ENCODE assay signal across 8 mouse cellular contexts in the genomic region with DNA sequence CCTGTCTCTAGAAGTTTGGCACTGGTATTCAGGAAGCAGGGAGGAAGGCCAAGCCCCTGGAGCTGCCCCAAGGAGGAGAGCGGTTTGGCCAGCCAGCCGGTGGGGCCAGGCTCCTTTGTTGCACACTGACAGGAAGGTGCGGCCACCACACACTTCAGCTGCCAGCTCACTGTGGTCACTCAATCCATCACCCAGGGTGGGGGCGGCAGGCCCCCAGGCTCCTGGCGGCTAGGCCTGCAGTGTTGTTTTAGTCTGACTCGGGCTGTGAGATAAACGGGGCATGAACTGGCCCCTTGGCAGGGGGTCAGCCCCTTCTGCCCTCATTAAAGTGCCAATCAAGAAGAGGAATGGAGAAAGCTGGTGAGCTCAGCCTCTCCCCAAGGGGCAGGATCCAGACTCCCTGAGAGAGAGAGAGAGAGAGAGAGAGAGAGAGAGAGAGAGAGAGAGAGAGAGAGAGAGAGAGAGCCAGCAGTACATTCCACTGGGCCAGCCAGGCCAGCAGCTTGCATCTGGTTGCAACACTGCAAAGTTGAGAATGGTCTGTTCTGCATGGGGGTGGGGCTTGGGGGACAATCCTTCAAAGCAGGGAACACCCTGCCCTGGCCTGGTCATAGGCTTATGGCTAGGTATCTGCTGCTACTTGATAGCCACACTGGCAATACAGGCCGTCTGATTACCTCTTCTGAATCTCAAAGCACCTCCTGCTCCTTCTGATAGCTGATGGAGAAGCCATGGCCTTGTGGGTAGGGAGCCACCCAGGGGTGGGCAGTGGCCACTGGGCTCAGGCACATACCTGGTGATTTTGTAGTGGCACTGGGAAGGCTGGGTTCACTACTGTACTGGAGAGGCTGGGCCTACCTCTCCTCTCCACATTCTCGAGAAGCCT. TPM values are rescaled to one million over a fixed set of nuclear protein-coding genes. Genes with fewer than 3 reads are reported as not detected.
DNase-seq lines count a peak whose midpoint lies in the region; ATAC-seq and TF ChIP-seq lines count a peak whose summit lies in the region.

No protein-coding gene starts in this region.

- TF ChIP-seq CTCF in layer of hippocampus, adult 2 months (conservative IDR thresholded peaks at IDR 0.05) = no peak

- no peaks in the 10 kb centered on the region for H3K27me3 ChIP-seq in embryonic facial prominence, embryonic 14.5 days (replicated peaks; ENCODE audit: control insufficient read depth, insufficient read depth, low read length)
- no peaks in the 10 kb centered on the region for H3K27me3 ChIP-seq in heart, embryonic 12.5 days (replicated peaks)
- H3K27me3 ChIP-seq in kidney, embryonic 14.5 days (ENCODE audit: control insufficient read depth, insufficient read depth, low read length) = no peaks in the 10 kb centered on the region

- H3K4me3 ChIP-seq in layer of hippocampus, adult 2 months = no peak overlapping the region
- no peak overlapping the region for H3K4me3 ChIP-seq in embryonic facial prominence, embryonic 14.5 days (ENCODE audit: low read depth, low read length)
- no peak overlapping the region for H3K4me3 ChIP-seq in heart, embryonic 12.5 days
- no peak overlapping the region for H3K4me3 ChIP-seq in kidney, embryonic 14.5 days (ENCODE audit: low read length)

- no peaks in the 10 kb centered on the region for H3K36me3 ChIP-seq in embryonic facial prominence, embryonic 14.5 days (ENCODE audit: control insufficient read depth, insufficient read depth, low read length)
- H3K36me3 ChIP-seq in heart, embryonic 12.5 days = no peaks in the 10 kb centered on the region
- H3K36me3 ChIP-seq in kidney, embryonic 14.5 days (ENCODE audit: control insufficient read depth, insufficient read depth, low read length) = no peaks in the 10 kb centered on the region

- no peak overlapping the region for H3K4me2 ChIP-seq in embryonic facial prominence, embryonic 14.5 days (ENCODE audit: low read depth, low read length)
- peak overlapping the region; percentile 3; the same call in 1 of the 2 replicates for H3K4me2 ChIP-seq in heart, embryonic 12.5 days
- H3K4me2 ChIP-seq in kidney, embryonic 14.5 days (replicated peaks; ENCODE audit: low read depth, low read length) = no peak overlapping the region

- peaks cover 18% of the 10 kb centered on the region for H3K4me1 ChIP-seq in embryonic facial prominence, embryonic 14.5 days (ENCODE audit: control insufficient read depth, insufficient read depth, low read length)
- peaks cover 39% of the 10 kb centered on the region for H3K4me1 ChIP-seq in heart, embryonic 12.5 days (replicated peaks)
- H3K4me1 ChIP-seq in kidney, embryonic 14.5 days (ENCODE audit: control insufficient read depth, insufficient read depth, low read length) = peaks cover 25% of the 10 kb centered on the region

- no peak overlapping the region for H3K9ac ChIP-seq in embryonic facial prominence, embryonic 14.5 days (ENCODE audit: low read depth, low read length)
- H3K9ac ChIP-seq in heart, embryonic 12.5 days = peak overlapping the region; percentile 25; the same call in 1 of the 2 replicates
- H3K9ac ChIP-seq in kidney, embryonic 14.5 days (ENCODE audit: low read depth, low read length) = 0 out of 2 replicates have a peak overlapping the region, but pooled peaks have one; percentile 28

- no peaks in the 10 kb centered on the region for H3K9me3 ChIP-seq in embryonic facial prominence, embryonic 14.5 days (ENCODE audit: control insufficient read depth, low read length)
- no peaks in the 10 kb centered on the region for H3K9me3 ChIP-seq in heart, embryonic 12.5 days (replicated peaks)
- no peaks in the 10 kb centered on the region for H3K9me3 ChIP-seq in kidney, embryonic 14.5 days (ENCODE audit: control insufficient read depth, low read length)

- no peak overlapping the region for H3K27ac ChIP-seq in layer of hippocampus, adult 2 months
- H3K27ac ChIP-seq in embryonic facial prominence, embryonic 14.5 days (replicated peaks; ENCODE audit: low read depth, low read length) = peak overlapping the region; percentile 28; the same call in 1 of the 2 replicates
- H3K27ac ChIP-seq in heart, embryonic 12.5 days (ENCODE audit: poor library complexity, severe bottlenecking) = peak overlapping the region; percentile 73
- peak overlapping the region; percentile 75; the same call in 1 of the 2 replicates for H3K27ac ChIP-seq in kidney, embryonic 14.5 days (ENCODE audit: low read depth, low read length)

- DNase-seq in layer of hippocampus, postnatal 10 days (ENCODE audit: low spot score in 2 of 2) = peak; percentile 38 to 45
- DNase-seq in layer of hippocampus, adult 2 months (ENCODE audit: low spot score in 2 of 2) = no peak
- peak; percentile 69 for DNase-seq in embryonic facial prominence, embryonic 14.5 days (ENCODE audit: low spot score)
- DNase-seq in lung, postnatal 10 days = peak; percentile 87
- DNase-seq in ovary, postnatal 14 days (ENCODE audit: low spot score) = peak; percentile 67
- DNase-seq in thymus, postnatal 10 days (ENCODE audit: low spot score in 2 of 2) = no peak

- 28% methylated on average over 9 of the region's 9 CpGs for WGBS in embryonic facial prominence, embryonic 14.5 days
- 9% methylated on average over 9 of the region's 9 CpGs for WGBS in heart, embryonic 12.5 days
- 8% methylated on average over 9 of the region's 9 CpGs for WGBS in kidney, embryonic 14.5 days

- ATAC-seq in embryonic facial prominence, embryonic 14.5 days (ENCODE audit: low read depth) = peak; percentile 81
- peak; percentile 83 for ATAC-seq in heart, embryonic 12.5 days (ENCODE audit: insufficient number of reproducible peaks, low FRiP score)
- ATAC-seq in kidney, embryonic 14.5 days (ENCODE audit: low FRiP score, low TSS enrichment) = peak; percentile 95

RNA-seq across cellular contexts. Expression of a gene that starts 57.1 kb away (rescaled TPM):
- total RNA-seq in layer of hippocampus, postnatal 10 days (2021) = 10 to 100 TPM; 23.2 to 23.3 TPM
- 10 to 100 TPM; 26.7 to 29.0 TPM for total RNA-seq in layer of hippocampus, adult 2 months (2021)
- 66.8 and 67.4 TPM in 2 replicates for polyA plus RNA-seq in embryonic facial prominence, embryonic 14.5 days (2014; fragmentation: Nextera tagmentation; extraction: Ambion mirVana)
- polyA plus RNA-seq in heart, embryonic 12.5 days (2016; fragmentation: Nextera tagmentation; extraction: Ambion mirVana) = 28.4 and 30.0 TPM in 2 replicates
- 153 and 226 TPM in 2 replicates for polyA plus RNA-seq in kidney, embryonic 14.5 days (2014; fragmentation: Nextera tagmentation; extraction: Ambion mirVana)

Comparison
In these comparisons a context has a peak if more than half of its experiments do, and no peak if none do; other contexts are left out.
1. DNase-seq: peak in layer of hippocampus, postnatal 10 days (2 of 2), embryonic facial prominence, embryonic 14.5 days (single experiment), lung, postnatal 10 days (single experiment) and ovary, postnatal 14 days (single experiment); none in layer of hippocampus, adult 2 months (0 of 2) and thymus, postnatal 10 days (0 of 2).
2. Peak in every context shown above with its lines, with median percentiles within 50 percentile points of each other: ATAC-seq.